Mouse (Mus musculus) lung, postnatal 4 days (tissue): ENCODE data around the gene Plxna2.

ENCODE experiments used
- DNase-seq, 2 experiments: peaks; one replicate each; pipeline ENCODE4 v3.0.0; 2021

The Plxna2 gene

DNA sequence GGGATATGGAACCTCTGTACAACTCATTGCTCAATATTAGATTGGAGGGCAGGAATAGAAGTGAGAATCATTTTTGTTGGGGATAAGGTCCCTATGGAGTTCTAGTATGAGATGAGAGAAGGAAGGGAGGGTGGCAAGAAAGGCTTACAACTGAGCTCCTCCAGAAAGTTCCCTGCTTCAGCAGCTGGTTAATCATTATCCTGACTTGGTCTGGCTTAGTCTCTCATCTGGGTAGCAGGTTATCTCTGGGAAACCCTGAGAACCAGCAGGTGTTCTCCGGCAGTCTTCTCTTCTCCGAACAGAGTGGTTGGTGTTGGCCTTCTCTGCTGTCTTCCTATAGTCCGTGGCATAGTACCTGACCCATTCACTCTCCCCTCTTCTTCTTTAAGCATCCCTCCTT, 5.6 kb downstream of the Plxna2 start:
- no peak for DNase-seq

DNA sequence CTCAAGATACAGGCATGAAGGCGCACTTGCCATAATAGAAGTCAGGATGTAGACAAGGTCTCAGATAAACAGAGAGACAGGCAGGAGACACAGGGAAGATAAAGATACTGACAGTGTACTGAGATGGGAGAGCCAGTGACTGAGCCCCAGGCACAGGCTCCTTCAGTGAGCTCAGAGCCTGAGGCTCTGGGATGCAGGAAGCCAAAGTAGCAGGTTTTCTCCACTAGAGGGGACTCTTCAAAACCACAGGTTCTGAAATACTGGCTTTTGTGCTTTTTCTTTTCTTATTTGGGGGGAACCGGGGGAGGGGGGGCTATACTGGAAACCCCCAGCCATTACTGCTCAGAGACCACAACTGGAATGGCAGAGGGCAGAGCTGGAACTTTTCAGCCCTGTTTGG, 6.4 kb downstream of the Plxna2 start:
- peak in 1 of 2 experiments; percentile 36 for DNase-seq

DNA sequence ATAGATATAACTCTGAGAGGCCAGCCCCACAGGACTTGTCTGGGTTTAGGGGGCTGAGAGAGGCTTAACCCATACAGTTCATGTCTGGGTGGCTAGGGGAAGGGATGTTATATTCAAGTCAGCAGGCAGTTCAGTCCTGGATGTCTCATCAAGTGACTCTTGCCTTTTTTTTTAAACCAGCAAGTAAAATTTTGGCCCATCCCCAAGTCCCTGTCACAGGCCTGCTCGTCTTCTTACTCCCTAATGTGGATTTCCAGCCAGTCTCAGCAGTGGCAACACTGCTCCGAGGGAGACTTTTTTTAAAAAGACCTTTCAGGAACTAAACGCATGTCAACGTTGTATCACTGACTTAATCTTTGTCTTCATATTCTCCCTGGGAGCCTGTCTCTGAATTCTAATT, 7.0 kb downstream of the Plxna2 start:
- no peak for DNase-seq

DNA sequence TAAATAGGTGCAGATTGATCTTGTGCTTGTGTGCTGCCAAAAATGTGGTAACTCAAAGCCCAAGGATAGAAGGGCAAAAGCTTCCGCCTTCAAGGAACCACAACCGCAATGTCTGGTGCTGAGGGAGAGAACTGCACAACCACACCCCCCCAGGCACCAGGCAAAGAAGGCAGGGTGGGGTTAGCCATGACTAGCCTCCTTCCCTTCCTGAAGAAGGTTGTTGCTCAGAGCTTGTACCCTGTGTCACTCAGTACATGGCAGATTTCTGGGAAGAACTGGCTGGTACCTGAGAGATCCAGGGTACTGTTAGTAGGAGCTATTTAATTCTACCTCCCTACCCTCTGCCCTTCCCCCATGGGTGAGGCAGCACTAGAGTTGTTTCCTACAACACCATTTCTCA, 8.1 kb downstream of the Plxna2 start:
- DNase-seq = no peak

DNA sequence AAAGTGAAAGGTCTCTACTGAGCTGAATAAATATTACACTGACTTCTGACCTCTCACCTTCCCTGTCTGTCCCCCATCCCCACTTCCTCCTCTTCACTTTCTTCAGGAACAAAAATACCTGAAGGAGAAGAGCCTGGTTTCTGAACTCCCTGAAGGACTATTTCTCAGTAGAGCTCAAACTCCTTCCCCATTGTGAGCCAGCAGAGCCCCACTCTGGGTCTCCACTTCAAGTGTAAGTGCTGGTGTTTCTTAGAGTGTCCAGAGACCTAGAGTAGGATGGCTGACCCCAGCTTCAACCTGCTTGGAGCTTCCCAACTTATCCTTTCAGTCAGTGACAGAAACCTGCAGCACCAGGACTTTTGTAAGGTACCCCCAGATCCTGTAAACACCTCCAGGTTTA, 9.3 kb downstream of the Plxna2 start:
- no peak for DNase-seq

DNA sequence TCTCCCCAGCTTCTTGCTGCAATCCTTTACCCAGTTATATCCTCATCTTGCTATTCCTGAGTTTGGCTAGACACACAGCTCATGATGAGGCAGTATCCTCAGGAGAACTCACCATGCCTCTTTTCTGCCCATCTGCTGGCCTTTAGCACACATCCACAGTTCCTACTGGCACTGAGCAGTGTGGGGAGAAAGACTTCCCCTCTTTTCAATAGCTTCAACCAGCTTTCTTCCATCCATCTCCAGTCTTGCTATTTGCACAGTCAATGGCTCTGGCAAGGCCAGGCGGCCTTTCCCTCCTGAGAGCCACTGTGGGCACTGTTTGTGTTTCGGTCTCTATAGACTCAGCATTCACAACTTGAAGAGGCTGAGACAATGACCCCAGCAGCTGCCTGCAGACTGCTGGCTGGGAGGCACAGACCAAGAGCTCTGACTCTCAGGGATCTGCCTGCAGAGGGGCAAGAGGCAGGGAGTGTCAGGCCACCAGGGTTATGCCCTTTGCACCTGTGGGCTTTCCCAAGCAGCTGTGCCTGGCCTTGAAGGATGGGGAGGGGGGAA, 11.2 kb downstream of the Plxna2 start:
- DNase-seq = peak in 1 of 2 experiments; percentile 57

DNA sequence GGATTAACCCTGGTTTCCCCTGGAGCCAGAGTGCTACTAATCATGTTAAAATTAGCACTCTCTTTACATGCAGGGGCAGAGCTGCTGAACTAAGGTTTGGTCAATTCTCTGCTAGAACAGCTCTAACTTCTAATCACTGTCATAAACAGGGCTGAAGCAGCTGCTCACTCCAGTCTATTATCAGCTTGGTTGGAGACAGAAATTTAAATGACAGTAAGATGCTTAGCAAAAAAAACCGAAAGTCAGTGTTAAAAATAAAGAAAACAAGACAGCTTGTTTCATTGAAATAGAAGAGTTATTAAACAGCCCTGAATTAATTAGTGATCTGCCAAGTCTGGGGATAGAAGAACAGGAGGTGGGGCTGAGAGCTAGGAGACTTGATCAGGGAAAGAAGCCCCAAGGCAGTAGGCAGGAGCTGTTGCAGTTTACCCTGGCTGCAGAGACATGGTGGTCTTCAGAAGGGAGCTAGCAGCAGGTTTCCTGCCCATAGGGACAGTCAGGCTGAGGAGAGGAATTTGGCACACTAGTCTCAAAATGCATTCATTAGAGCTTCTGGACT, 12.6 kb downstream of the Plxna2 start:
- DNase-seq = no peak

DNA sequence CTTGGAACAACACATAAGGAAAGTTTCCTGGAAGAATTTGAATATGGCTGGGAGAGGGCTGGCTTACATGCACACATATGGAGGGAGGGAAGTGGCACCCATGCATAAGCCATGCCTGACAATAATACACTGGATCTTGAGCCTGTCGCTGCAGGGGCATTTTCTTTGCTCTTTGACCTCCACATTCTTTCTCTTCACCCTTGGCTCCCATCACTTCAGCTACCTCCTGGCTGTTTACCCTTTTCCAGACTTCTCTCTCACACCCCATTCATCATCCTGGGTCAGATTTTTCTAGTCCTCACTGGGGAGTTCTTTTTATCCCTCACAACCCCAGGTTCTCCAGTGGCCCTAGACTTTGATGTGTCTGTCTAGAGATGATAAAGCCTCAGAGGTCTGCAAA, 13.6 kb downstream of the Plxna2 start:
- DNase-seq = no peak

DNA sequence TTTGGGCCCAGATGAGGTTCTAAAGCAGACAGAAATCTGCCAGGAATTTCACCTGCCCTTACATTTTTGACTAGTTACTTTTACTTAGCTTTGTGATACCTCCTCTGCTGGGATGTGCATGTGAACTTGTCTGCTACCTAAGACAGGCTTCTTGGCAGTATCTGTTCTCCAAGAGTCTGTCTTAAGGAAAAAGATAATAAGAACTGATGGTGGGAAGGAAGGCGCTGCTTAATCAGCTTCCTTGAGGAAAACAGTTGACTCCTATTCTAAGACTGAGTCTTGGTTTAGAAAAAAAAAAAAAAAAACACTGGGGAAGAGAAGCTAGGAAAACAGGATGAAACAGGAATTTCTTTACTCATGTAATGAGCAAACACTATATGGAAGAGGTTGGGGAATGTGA, 14.0 kb downstream of the Plxna2 start:
- DNase-seq = no peak

DNA sequence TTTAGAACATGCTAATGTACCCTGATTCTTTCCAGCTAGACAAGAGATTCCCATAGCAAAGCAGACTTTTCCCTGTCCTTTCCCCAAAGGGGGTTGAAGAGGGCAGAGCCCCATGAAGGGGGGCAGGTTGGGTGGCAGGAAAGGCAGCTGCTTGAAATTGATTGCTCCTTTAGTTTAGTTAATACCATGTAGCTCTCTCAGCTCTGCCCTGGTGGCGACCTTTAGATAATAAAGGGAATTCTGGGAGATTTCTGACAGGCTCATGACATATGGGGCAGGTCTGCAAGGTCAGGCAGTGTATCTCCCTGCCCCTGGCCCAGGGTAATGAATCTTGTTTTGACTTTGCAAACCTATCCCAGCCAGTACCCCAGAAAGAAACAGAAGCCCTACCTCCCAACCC, 17.4 kb downstream of the Plxna2 start:
- no peak for DNase-seq

DNA sequence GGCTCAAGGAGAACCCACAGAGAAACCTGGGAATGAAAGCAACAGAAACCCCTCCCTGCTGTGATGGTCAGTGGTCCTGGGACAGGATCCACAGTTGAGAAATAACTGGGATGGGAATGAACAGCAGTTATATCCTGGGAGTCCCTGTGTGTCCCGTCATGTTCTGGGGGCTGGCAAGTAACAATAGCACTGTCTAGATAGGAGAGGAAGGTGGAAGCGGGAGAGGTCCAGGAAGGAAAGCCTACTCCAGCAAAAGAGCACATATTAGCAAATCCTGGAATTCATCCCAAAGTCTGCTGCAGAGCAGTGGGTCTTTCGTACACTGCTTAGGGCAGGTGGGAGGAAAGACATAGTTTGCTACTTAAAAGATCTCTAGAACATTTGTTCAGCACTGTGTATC, 17.9 kb downstream of the Plxna2 start:
- no peak for DNase-seq

DNA sequence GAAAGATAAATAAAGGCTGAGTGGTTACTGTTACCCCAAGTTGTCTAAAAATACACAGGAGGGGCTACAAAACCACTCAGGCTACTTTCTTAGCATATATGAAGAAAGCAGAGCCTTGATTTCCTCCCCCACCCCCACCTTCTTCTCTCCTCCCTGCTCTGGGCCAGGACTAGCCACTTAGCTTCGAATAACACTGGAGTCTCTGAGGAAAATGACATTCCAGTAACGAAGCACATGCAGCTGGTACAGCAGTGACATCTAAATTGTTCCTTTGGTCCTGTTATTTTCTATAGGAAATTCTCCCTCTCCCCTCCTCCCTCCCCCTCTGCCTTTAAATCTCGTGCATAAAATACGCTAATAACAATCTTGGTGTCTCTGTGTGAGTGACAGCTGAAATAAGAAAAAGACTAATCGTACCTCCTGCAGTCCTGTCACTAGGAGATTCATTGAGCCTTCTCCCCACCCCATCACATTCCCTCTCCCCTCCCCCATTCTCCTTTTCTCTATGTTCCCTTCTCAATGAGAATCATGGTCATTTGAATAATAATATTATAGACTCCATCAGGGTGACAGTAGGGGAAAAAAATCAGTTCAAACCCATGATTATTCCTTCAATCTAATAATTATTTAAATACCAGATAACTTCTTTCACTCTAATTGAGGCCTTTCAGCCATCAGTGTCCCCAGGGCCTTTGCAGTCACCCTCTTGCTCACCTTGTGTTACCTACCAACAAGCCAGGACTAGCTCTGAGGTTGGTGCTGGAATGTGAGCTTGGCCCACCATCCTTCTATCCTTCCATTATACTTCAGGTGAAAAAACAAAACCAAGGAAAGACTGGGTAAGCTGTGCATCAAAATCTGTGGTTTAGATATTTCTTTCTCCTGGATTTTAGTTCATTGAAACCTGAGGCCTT, 19.6 kb downstream of the Plxna2 start:
- DNase-seq = no peak

DNA sequence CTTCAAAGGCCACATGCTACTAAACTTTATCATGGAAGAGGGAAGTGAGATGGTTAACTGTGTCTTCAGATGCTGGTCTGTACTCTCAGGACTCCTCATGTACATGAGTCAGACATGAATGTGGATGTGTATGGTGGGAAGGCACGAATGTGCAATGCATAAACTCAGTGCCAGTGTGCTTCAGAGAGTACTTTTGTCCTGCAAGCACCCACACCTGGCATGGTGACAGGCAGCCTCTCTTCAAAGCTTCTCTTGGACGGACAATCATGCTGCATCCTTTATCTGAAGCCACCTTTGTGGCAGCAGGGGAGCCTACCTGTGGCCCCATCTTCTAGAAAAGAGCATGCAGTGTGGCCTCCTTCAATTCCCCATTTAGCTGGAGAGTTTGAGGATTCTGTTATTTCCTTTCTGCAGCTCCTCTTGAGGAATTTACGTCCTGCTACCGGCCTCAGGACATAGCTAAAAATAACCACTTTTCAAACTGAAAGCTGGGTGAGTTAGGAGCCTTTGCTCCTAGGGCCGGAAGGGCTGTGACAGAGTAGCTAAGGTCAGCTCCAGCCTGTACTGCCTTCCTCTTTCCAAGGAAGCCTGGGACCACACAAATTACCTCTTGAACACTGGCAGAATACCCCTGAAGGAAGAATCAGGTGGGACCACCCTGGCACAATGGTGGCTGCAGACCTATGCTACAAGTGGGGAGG, 23.7 kb downstream of the Plxna2 start:
- DNase-seq = no peak

DNA sequence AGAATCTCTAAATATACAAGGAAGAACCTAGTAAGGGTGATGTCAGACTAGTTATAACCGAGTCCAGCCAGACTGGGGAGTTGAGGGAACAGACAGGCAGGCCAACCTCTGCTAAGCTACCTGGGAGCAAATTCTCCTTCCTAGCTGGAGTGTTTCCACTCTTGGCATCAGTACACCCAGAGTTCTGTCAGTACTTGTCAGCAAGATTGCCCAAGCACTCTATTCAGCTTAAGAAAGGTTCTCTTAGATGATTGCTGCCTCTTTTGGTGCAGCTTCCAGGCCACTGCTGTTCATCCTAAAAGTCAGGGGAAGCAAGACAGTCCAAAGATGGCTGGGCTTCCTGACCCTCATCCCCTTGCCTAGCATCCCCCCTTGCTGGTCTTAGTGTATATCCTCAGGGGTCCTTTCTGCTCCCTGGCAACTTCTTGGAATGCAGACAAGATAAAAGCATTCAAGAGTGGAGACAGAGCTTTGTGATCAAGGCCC, 24.3 kb downstream of the Plxna2 start:
- no peak for DNase-seq

DNA sequence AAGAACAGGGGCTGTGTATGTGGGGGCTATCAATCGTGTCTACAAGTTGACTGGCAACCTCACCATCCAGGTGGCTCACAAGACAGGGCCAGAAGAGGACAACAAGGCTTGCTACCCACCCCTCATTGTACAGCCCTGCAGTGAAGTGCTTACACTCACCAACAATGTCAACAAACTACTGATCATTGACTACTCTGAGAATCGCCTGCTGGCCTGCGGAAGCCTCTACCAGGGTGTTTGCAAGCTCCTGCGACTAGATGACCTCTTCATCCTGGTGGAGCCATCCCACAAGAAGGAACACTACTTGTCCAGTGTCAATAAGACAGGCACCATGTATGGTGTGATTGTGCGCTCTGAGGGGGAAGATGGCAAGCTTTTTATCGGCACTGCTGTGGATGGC, 25.9 kb downstream of the Plxna2 start:
- no peak for DNase-seq

DNA sequence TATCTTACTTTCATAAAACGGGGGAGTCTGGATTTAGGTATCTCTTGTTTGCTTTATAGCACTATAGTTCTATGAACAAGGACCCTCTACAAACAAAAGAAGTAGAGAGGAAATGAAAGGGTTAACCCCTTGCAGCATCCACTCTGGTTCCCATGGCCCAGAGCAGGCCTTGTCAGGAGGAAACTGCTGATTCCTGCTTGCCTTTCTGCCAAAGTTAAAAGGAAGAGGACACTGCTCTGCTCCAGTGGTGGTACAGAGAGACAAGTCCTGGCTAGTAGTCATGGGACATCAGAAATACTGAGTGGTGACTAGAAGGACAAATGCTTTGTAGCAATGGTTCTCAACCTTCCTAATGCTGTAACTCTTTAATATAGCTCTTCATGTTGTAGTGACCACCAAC, 27.9 kb downstream of the Plxna2 start:
- DNase-seq = no peak

DNA sequence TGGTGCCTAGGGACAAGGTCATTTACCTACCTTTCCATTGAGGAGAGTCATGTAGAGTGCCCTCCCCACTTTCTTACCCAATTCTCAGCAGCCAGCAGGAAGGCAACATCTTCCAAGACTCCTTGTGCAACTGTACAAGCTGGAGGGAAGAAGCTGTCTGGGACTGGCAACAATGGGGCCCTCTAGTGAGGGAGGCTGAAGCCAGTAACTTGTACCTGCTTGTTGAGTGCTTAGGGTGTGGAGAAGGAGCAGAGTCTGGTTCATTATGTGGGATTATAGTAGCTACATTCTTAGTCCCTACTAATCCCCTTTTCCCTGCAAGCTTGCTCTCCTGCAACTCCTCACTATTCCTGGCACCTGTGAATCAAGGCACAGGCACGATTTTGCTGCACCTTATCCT, 32.1 kb downstream of the Plxna2 start:
- DNase-seq = no peak

DNA sequence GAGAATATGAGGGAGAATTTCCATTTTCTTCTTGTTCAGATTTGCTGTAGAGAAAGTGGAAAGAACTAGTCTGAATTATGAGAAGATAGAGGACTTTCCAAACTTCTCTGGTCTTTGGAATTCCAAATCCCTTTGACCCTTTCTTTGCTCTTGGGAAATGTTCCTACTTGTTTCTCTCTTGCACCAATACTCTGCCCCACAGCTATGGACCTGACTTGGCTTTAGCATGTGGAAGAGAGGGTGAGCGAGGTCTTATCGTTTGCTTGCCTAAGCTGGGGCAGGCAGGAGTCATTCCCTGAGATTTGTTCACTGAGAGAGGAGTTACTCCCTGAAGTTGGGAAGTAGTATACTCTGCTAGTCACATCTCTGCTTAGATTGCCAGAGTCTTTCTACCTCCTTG, 32.5 kb downstream of the Plxna2 start:
- DNase-seq = no peak

DNA sequence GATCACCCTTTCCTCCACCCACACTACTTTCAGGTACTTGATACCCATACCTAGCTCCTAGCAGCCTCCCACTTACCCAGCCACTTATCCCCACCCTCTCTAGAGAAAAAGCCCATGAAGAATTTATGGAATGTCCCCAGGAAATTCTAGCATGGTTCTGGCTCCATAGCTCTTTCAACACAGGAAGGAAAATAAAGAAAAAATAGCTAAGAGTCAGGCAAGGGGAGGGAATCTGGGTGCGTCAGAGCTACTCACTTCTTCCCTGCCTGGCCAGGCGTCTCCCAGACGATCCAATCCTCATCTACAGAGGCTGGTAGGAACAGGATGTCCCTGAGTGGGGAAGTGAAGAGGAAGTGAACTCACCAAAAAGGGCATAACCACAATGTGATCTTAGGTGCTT, 34.0 kb downstream of the Plxna2 start:
- DNase-seq = peak; percentile 64 to 82

DNA sequence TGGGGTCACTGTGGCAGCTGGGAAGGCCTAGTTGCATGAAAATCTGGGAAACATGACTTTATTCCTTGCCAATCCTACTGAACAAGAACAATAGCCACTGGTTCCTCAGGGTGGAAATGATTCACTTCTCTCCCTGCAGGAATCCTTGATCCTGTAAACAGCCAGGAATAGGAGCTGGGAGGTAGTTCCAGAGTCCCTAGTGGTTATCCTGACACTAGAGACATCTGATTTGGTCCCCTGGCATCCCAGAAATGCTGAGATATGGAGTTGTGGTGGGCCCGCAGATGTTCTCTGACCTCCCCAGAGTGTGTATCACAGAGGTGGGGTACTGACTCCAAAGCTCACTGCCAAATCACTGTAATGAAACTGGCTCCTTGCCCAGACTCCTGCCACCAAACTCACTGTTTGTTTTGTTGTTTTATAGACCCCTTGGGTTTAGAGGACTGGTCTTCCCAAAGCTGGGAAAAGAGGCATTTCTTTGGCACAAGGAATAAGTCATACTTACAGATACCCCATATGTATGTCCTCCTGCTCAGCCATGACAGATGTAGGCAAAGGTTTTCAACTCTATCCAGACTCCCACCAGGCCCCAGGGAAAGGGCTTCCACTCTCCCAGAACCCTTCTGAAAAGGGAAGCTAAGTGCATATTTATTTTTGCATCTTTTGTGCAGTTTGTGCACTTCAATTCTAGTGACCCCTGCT, 40.6 kb downstream of the Plxna2 start:
- no peak for DNase-seq

DNA sequence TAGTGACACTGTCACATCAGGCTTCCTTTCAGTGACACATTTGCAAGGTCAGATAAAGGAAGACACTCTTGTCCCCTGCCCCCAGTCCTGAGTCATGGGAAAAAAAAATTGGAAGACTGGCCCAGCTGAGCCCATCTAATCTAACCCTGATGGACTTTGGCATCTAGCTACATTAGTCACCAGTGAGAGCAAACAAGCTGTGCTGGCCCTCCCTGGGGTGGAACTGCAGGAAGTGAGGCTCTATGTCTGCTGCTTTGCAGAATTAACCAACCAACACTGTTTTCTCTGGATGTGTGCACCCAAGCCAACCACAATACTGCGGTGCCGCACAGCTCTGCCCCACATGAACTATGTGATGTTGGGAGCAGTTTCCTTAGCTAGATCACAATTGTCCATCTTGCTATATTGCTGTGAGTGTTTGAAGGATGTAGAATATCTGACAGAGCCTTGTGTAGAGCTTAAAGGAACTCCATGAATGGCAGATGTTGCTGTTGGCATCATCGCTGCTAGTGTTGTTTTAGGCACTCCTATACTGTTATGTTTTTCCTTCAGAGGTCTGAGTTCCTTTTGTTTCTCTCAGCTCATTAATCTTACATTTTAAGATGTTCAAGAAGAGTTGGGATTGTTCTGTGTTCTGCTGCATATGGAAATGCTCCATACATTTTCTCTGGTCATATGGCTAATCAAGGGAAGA, 42.6 kb downstream of the Plxna2 start:
- peak in 1 of 2 experiments; percentile 32 for DNase-seq

DNA sequence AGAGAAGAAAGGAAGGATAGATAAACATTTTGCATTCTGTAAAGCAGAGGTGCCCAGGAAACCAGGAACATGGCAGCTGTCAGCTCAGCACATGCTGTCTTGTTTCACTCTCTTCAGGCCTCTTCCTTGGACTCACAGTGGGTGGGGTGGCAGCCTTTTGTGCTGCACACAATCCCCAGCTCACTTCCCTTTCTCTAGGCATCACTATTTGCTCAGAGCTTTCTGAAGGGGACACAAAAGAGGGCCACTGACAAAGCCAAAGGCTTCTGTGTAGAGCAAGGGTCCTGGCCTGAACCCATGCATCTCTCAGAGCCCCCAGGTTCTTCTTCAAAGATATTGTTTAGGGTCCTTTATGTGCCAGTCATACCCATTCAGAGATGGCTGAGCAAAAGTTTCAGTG, 45.0 kb downstream of the Plxna2 start:
- no peak for DNase-seq
